Mouse (Mus musculus) mature B cell (primary cell): ENCODE measurements around the gene Dirc2.

Source experiments
- in situ Hi-C: fragments of 300-500 bp; cut with MboI; formaldehyde crosslinking; loops from 2 replicates; pipeline ENCODE4 v1.14.3; 2019

The Dirc2 gene

GRCm38 (mm10) chr16:35739548-35739947, 29.6 kb downstream of the Dirc2 start:
- in situ Hi-C loops, result no loop called here

DNA sequence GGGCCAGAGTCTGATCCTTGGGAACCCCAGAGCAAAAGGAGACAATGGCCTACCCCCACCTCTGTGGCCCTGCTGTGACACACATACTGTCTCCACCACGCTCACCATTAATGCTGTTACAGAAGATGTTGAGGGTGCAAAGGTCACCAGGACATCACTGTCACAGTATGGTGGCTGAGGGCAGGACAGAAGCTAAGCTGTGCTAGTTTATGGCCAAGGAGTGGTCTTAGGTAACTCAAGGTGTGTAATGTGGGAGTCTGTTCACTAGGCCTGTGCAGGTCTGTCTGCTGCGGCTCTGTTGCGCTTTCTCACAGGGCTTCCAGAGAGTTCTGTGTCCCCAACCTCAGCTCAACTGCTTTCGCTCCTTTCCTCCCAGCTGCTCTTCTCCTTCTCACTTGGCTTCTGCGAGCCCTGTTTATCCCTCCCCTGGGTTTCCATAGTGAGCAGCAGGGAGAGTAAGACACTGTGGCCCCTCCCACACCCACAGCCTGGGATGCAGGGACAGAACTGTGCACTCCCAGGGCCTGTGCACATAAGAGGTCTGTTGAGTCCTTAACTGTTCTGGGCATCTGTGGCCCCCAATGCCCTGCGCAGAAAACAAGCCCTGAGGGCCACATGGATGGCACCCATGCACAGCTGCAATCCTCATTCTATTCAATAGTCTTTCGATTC, 30.9 kb downstream of the Dirc2 start:
- in situ Hi-C loops, result no loop called here

DNA sequence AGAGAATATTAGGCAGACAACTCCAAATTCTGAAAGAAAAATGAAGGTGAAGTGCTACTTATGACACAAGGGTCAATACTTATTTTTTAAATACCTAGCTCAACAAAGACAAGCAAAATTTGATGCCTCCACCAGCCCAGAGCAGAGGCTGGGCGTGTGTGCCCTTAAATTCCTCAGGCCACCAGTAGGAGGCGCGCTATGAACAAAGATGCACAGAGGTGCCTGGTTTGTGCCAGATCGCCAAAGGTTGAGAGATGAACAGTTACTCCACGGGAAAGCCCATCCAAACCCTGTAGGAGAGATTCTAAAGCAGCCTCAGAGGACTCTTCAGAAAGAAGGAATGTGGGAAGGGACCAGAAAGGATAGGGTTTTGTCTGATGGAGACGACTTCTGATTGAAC, 35.1 kb downstream of the Dirc2 start:
- in situ Hi-C loops, result loop anchor here (5.0 kb wide), 1 partner anchor 83 kb away; no protein-coding TSS in a partner anchor

- in situ Hi-C loops, result loop anchor here (5.0 kb wide), 1 partner anchor 85 kb away; no protein-coding TSS in a partner anchor
Observed at GRCm38 (mm10) chr16:35732096-35732495, 37.1 kb downstream of the Dirc2 start.

DNA sequence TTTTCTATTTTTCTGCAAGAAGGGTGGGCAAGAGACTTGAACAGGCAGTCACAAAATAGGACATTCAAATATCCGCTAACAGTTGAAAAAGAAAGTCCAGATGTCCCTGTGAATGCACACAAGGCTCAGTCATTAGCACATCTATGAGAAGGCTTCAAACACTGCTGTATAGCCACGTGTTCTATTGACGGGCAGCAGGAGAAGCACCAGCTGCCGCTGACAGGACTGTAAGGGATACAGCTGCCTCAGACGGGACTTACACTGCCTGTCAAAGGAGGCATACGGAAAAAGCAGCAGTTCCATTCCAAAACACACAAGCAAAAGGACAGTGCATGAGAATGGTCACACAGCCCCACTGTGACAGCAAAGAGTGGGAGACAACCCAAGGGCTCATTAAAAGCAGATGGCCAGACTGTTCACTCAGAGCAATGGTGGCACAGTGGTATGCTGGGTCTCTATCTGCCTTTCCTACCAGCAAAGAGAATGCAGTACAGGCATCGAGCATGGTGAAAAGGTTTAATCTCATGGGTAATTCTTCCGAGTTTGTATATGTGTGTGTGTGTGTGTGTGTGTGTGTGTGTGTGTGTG, 39.9 kb downstream of the Dirc2 start:
- in situ Hi-C loops, result no loop called here

DNA sequence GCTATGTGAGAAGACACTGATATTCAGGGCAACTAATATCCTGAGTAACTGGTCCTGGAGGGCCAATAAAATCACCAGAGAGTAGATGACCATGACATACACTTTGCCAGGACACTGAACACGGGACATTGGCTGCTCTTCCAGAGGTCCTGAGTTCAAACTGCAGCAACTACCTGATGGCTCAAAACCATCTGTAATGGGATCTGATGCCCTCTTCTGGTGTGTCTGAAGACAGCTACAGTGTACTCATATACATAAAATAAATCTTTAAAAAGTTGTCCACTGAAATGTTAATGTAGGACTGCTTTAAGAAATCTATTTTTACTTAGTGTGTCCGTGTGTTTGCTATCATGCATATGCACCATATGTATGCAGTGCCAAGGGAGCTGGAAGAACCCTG, 42.6 kb downstream of the Dirc2 start:
- in situ Hi-C loops, result no loop called here

DNA sequence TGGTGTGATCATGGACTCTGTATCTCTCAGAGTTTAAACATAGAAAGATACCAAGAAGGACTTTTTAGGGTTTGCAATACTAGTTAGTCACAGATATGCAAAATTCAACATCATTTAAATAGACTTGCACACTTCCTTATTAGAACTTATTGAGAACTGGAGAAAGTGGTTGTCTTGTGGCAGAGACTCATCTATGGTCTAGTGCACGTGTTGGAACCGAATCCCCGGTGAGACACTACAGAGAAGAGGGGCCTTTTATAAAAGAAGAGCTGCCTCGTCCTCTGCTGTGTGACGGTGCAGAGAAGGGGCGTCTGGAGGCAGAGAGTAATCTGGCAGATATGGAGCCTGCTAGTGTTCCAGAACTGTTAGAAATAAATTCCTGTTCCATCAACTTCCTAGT, 44.6 kb downstream of the Dirc2 start:
- in situ Hi-C loops, result no loop called here

- in situ Hi-C loops, result no loop called here
Observed at GRCm38 (mm10) chr16:35717761-35718160, 51.4 kb downstream of the Dirc2 start.

DNA sequence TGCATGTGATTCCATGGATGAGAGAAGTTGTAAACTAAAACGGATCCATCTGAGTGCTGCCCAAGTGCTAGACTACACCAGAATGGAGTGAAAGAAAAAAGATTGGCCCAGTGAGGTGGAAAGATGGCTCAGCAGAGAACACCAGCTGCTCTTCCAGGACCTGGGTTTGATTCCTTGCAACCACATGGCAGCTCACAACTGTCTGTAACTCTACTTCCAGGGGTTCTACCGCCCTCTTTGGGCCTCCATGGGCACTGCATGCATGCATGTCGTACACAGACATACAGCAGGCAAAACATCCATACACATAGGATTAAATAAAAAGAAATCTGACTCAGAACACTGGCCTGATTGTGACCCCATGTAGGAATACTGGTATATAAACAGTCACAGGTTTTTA, 52.9 kb downstream of the Dirc2 start:
- in situ Hi-C loops, result no loop called here

- in situ Hi-C loops, result no loop called here
Observed at GRCm38 (mm10) chr16:35715771-35716170, 53.4 kb downstream of the Dirc2 start.

DNA sequence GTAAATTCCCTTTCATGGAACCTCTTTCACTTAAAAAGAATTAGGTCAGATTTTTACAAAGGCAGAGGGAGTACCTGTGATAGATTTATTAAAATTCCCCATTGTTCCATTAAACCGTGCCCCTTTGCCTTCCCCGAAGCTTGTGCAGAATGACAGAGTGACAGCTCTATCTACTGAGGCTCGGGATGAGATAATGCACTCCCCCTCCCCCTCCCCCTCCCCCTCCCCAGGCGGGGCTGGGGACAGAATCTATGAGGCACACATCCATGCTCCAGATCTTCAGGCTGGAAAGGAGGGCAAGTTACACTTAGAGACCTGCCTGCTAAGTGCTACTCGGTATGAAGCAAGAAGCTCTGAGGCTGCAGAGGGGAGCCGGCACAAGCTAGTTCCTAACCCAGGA, 53.8 kb downstream of the Dirc2 start:
- in situ Hi-C loops, result no loop called here

GRCm38 (mm10) chr16:35714689-35715088, 54.5 kb downstream of the Dirc2 start:
- in situ Hi-C loops, result no loop called here

DNA sequence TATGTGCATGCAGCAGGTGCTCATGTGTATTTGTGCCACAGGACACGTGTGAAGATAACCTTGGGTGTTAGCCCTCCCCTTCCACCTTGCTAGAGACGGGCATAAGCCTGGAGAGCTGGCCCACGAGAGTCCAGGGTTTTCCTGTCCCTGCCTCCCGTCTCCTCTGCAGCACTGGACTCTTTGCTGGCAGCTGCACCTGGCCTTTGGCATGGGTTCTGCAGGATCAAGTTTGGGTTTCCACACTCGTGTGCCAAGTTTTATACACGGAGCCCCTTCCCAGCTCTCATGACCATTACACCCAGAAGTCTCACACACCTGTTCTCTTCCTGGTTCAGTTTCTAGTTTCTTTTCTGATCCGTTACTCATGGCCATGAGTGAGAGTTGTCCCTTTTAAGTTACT, 55.5 kb downstream of the Dirc2 start:
- in situ Hi-C loops, result no loop called here

- in situ Hi-C loops, result no loop called here
Observed at GRCm38 (mm10) chr16:35711004-35711403, 58.2 kb downstream of the Dirc2 start.

- in situ Hi-C loops, result no loop called here
Observed at GRCm38 (mm10) chr16:35707004-35707403, 62.2 kb downstream of the Dirc2 start.

DNA sequence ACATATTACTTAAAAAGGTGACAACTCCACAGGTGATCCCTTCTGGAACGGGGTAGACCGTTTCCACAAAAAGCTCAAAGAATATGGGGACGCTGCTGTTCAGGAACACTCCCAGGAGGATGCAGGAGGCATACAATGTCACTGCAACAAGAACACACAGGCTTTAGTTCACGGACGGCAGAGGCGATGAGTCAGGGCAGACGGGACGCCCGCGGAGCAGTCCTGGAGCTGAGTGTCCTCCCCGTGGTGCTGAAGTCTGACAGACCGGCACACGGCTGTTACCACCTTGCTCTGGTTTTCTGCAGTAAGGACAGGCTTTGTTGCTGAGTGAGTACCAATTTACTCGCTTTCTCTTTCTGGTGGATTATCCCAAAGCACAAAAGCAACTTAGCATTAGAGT, 64.4 kb downstream of the Dirc2 start:
- in situ Hi-C loops, result no loop called here

DNA sequence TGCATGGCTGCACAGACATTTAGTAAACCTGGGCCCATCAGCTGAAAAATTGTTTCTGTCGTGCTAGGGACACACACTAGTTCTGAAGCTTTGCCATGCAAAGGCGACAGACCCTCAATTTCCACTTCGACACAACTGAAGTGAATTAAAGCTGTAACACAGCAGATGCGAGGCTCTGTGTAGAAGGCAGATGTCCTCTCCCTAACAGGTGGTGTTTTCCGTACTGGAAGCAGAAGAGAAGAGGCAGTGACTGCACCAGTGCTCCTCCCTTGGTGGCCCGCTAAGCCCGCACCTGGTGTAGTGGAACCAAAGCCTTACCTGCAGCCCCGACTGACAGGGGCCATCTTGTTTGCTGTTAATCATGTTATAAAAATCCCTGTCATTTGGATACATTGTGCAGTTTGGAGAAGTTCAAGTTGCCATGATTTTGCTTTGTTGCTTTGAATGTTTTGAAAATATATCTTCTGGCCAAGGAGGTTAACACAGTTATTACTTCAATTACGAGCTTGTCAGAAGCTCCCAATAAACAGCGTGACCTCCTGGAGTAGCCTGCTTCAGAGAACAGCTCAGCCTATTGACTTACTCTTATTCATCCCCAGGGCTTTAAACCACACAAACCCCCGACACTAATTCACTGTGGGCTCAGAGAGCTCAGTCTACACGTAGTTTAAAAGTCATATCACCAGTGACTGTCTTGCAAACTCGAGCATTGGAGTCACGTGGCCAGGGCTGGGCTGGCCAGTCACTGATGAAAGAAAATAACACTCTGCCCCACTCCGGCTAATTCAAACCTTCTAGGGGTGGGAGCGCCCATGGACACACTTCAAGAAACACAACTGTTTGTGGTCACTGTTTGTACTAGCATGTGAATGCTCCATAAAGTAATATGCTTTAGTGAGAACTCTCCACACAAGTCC, 65.1 kb downstream of the Dirc2 start:
- in situ Hi-C loops, result no loop called here

GRCm38 (mm10) chr16:35701823-35702222, 67.3 kb downstream of the Dirc2 start:
- in situ Hi-C loops, result no loop called here

GRCm38 (mm10) chr16:35696103-35696502, 73.1 kb downstream of the Dirc2 start:
- in situ Hi-C loops, result no loop called here

DNA sequence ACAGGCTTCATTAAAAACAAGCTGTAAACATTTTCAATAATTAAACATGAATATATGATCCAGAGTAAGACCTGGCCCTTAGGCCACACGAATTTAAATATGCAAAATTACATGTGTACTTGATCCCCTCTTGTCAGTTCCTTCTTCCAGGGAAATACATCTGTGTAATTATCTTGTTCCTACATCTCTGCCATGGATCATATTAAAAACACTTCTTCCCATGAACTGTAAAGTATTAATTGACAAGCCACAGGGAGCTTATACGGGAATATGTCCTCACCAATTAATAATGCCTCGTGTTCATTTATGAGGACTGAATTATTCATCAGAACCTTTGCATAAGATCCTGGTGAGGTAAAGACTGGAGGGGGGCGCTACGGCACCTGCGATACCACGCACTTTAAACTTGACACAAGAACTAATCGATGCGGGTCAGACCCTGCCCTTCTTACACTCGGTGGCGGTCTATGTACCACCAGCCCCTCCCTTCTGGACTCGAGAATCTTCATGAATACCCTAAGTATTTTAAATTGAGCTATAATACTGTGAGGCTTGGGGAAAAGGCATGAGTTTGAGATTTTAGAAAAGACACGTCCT, 74.8 kb downstream of the Dirc2 start:
- in situ Hi-C loops, result no loop called here

- in situ Hi-C loops, result no loop called here
Observed at GRCm38 (mm10) chr16:35691606-35692005, 77.5 kb downstream of the Dirc2 start.

- in situ Hi-C loops, result no loop called here
Observed at GRCm38 (mm10) chr16:35686491-35686890, 82.7 kb downstream of the Dirc2 start.
